Mouse (Mus musculus): ENCODE measurements around the gene Mcat. TPM values are rescaled to one million over a fixed set of nuclear protein-coding genes. Genes with fewer than 3 reads are reported as not detected.

Gene Mcat
- polyA plus RNA-seq (2015; fragmentation: Nextera tagmentation; extraction: Ambion mirVana): 26.4 and 27.0 TPM in 2 replicates

DNA sequence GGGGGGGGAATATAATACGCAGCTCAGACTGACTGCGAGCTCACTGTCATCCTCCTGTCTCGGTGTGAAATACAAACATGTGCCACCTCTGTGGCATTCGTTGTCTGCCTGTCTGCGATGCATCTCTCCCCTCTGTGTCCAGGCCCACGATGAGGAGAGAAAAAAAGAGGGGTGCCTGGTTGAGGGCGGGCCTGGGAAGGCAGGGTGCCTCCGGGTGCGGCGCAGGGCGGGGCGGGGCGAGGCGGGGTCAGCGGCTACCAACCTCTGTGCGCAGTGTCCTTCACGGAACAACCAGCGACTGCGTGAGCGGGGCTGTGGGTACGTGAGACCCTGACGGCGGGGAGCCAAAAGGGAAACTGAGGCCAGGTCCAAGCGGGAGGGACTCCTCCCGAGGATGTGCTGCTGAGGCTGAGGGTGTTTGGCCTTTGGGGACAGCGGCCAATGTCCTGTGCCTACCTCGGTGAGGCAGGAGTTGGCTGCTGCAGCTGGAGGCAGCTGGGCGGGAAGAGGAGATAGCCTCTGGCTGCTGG is at the start of gene Mcat, which contains the start of gene Tspo:
TSS of gene Mcat (minus strand) at position 461 of the 530 bp plus-strand sequence.
TSS of gene Tspo (plus strand) at position 266 of the 530 bp plus-strand sequence.
- Histone ChIP-seq H3K36me3 (ENCODE audit: control insufficient read depth, insufficient read depth, low read length) (no peaks in the 10 kb centered on the region), H3K9me3 (ENCODE audit: control insufficient read depth, low read length) (no peaks in the 10 kb centered on the region), H3K9ac (ENCODE audit: low read depth, low read length) (peak within 1 kb of the TSS; percentile 75), H3K4me1 (ENCODE audit: control insufficient read depth, insufficient read depth, low read length) (peaks cover 10% of the 10 kb centered on the region), H3K27ac (ENCODE audit: low read length) (peak within 1 kb of the TSS; percentile 20), H3K27me3 (replicated peaks; ENCODE audit: control insufficient read depth, insufficient read depth, low read length) (no peaks in the 10 kb centered on the region), H3K4me3 (ENCODE audit: low read length) (peak within 1 kb of the TSS; percentile 54), H3K4me2 (ENCODE audit: low read depth, low read length) (peak within 1 kb of the TSS; percentile 92)
- WGBS: under 1% methylated on average over 28 of the region's 28 CpGs
- ATAC-seq: peak; percentile 80

DNA sequence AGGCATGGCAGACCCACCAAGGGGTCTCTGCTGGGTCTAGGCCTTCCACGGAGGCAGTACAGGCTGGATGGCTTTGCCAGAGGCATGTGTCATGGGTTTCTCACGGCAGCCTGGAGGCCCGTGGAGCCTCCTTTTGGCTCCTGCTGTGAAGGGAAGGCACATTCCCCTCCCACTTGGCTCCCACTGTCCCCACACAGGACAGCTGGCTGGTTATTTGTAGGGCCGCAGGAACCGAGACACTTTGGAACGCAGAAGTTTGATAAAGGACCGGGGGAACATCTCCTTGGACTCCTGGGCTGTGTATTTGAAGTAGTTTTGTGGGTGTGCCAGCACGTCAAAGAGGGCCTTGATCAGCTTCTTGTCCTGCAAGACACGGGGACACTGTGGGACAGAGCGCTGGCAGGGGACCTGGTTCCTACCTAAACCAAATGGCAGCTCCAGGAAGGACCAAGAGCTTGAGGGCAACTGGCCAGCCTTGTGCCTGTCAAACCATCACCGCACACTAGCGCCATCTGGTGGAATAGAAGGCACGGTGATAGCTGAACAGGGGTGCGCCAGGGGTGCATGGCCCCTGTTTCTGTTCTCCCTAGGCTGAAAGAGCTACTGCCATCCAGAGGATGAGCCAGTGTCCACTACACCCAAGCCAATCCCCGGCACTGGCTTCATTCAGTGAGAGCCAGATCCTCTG is 43.7 kb upstream of the Mcat start:
- 48% methylated on average over 15 of the region's 15 CpGs for WGBS
- Histone ChIP-seq H3K9ac (ENCODE audit: low read depth, low read length) (no peak overlapping the region), H3K9me3 (ENCODE audit: control insufficient read depth, low read length) (no peaks in the 10 kb centered on the region), H3K4me2 (ENCODE audit: low read depth, low read length) (no peak overlapping the region), H3K4me1 (ENCODE audit: control insufficient read depth, insufficient read depth, low read length) (no peaks in the 10 kb centered on the region; the same call in 1 of the 2 replicates), H3K27ac (ENCODE audit: low read length) (no peak overlapping the region), H3K36me3 (ENCODE audit: control insufficient read depth, insufficient read depth, low read length) (no peaks in the 10 kb centered on the region), H3K27me3 (replicated peaks; ENCODE audit: control insufficient read depth, insufficient read depth, low read length) (no peaks in the 10 kb centered on the region), H3K4me3 (ENCODE audit: low read length) (no peak overlapping the region)
- ATAC-seq: peak; percentile 55; the same call in 1 of the 2 replicates

DNA sequence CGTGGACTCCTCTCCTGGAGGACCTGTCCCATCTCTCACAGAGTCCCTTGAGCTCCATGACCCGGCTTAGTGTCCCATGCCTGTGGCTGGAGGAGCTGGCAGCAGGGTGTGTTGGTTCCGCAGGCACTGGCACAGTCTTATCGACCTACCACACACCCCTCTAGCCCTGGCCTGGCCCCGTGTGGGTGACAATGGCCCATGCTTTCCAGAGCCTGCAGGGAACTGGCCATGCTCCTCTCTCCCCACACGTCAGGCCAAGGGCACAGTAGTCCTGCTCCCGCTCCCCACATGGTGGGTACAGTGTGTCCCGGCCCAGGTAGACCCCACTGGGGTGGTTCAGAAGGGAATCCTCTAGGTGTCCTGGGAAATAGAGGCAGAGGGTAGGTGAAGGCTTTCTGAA is 43.1 kb upstream of the Mcat start:
- H3K4me3 ChIP-seq (ENCODE audit: low read length): no peak overlapping the region
- H3K9me3 ChIP-seq (ENCODE audit: control insufficient read depth, low read length): no peaks in the 10 kb centered on the region
- H3K4me2 ChIP-seq (ENCODE audit: low read depth, low read length): no peak overlapping the region
- H3K27ac ChIP-seq (ENCODE audit: low read length): no peak overlapping the region
- no peaks in the 10 kb centered on the region for H3K27me3 ChIP-seq (replicated peaks; ENCODE audit: control insufficient read depth, insufficient read depth, low read length)
- 84% methylated on average over 8 of the region's 8 CpGs for WGBS
- H3K4me1 ChIP-seq (ENCODE audit: control insufficient read depth, insufficient read depth, low read length): no peaks in the 10 kb centered on the region; the same call in 1 of the 2 replicates
- H3K9ac ChIP-seq (ENCODE audit: low read depth, low read length): no peak overlapping the region
- no peak for ATAC-seq
- no peaks in the 10 kb centered on the region for H3K36me3 ChIP-seq (ENCODE audit: control insufficient read depth, insufficient read depth, low read length)

DNA sequence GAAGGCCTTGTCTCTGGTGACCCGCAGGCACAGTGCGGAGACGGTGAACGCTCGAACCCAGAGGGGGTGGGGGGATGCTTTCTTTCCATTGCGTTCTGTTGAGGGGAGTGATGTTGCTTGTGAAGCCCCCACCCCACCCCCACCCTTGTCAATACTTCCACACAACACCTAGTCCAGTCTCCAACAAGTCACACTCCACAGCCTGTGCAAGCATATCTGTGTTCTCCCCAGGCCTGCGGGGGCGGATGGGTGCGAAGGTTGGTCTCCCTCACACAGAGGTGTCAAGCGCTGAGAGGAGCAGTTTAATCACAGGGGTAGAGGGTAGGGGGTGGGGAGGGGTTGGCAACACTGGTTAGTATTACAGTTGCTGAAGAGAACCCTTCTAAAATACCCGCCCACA is 42.6 kb upstream of the Mcat start:
- no peak for ATAC-seq

GRCm38 (mm10) chr15:83603426-83603825 is 39.8 kb upstream of the Mcat start:
- H3K27me3 ChIP-seq (replicated peaks; ENCODE audit: control insufficient read depth, insufficient read depth, low read length): no peaks in the 10 kb centered on the region

More for the DNA sequence above, 42.6 kb upstream of the Mcat start:
- no peak overlapping the region for H3K4me3 ChIP-seq (ENCODE audit: low read length)
- H3K36me3 ChIP-seq (ENCODE audit: control insufficient read depth, insufficient read depth, low read length): no peaks in the 10 kb centered on the region
- no peak overlapping the region for H3K9ac ChIP-seq (ENCODE audit: low read depth, low read length)
- no peaks in the 10 kb centered on the region for H3K27me3 ChIP-seq (replicated peaks; ENCODE audit: control insufficient read depth, insufficient read depth, low read length)
- no peak overlapping the region for H3K4me2 ChIP-seq (ENCODE audit: low read depth, low read length)
- no peaks in the 10 kb centered on the region for H3K9me3 ChIP-seq (ENCODE audit: control insufficient read depth, low read length)
- H3K27ac ChIP-seq (ENCODE audit: low read length): no peak overlapping the region
- WGBS: 77% methylated on average over 11 of the region's 11 CpGs
- no peaks in the 10 kb centered on the region; the same call in 1 of the 2 replicates for H3K4me1 ChIP-seq (ENCODE audit: control insufficient read depth, insufficient read depth, low read length)

GRCm38 (mm10) chr15:83603046-83603396 is 39.4 kb upstream of the Mcat start:
- ATAC-seq: no peak
- no peak overlapping the region for H3K4me3 ChIP-seq (ENCODE audit: low read length)
- H3K27me3 ChIP-seq (replicated peaks; ENCODE audit: control insufficient read depth, insufficient read depth, low read length): no peaks in the 10 kb centered on the region
- H3K9ac ChIP-seq (ENCODE audit: low read depth, low read length): no peak overlapping the region
- 0 out of 2 replicates have a peak overlapping the region, but pooled peaks have one; percentile 43 for H3K27ac ChIP-seq (ENCODE audit: low read length)
- no peaks in the 10 kb centered on the region; the same call in 1 of the 2 replicates for H3K4me1 ChIP-seq (ENCODE audit: control insufficient read depth, insufficient read depth, low read length)
- no peak overlapping the region for H3K4me2 ChIP-seq (ENCODE audit: low read depth, low read length)
- WGBS: 86% methylated on average over 1 of the region's 1 CpGs
- no peaks in the 10 kb centered on the region for H3K36me3 ChIP-seq (ENCODE audit: control insufficient read depth, insufficient read depth, low read length)
- H3K9me3 ChIP-seq (ENCODE audit: control insufficient read depth, low read length): no peaks in the 10 kb centered on the region

More at GRCm38 (mm10) chr15:83603426-83603825, 39.8 kb upstream of the Mcat start:
- H3K4me3 ChIP-seq (ENCODE audit: low read length): no peak overlapping the region
- no peaks in the 10 kb centered on the region; the same call in 1 of the 2 replicates for H3K4me1 ChIP-seq (ENCODE audit: control insufficient read depth, insufficient read depth, low read length)
- no peak overlapping the region for H3K9ac ChIP-seq (ENCODE audit: low read depth, low read length)
- H3K9me3 ChIP-seq (ENCODE audit: control insufficient read depth, low read length): no peaks in the 10 kb centered on the region
- no peaks in the 10 kb centered on the region for H3K36me3 ChIP-seq (ENCODE audit: control insufficient read depth, insufficient read depth, low read length)
- no peak for ATAC-seq
- no peak overlapping the region for H3K27ac ChIP-seq (ENCODE audit: low read length)
- no peak overlapping the region for H3K4me2 ChIP-seq (ENCODE audit: low read depth, low read length)
- 96% methylated on average over 7 of the region's 7 CpGs for WGBS

DNA sequence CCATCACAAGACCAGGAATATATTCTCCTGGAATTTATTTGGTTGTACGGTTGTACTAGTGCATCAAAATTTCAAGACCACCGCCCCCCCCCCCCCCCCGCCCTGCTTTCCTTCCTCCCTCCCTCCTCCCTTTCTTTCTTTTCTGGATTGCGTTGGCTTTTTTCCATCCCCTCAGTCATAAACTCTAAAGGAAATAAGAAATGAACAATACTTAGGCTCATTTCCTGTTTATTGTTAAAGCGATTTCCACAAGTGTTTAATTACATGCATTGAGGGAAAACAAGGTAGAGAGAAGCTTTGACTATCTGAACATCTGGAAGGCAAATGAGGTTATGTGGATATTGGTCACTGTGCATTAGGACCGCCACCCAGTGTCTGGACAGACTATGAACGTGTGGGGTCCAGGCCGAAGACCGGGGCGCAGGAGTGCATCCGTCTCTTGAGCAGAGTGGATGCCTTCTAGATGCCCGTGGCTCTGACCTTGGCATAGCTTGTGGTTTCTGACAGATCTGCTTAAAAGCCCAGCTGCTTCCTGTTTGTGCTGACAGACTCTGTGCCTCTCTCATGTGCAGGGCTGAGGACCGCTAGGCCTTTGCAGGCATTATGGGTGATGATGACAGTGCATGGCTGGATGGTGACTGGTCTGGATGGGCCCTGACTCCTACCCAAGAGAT is 38.9 kb upstream of the Mcat start:
- ATAC-seq: no peak; the same call in 1 of the 2 replicates
- Histone ChIP-seq H3K4me2 (ENCODE audit: low read depth, low read length) (no peak overlapping the region), H3K27ac (ENCODE audit: low read length) (0 out of 2 replicates have a peak overlapping the region, but pooled peaks have one; percentile 43), H3K4me3 (ENCODE audit: low read length) (no peak overlapping the region), H3K9ac (ENCODE audit: low read depth, low read length) (no peak overlapping the region), H3K9me3 (ENCODE audit: control insufficient read depth, low read length) (no peaks in the 10 kb centered on the region), H3K36me3 (ENCODE audit: control insufficient read depth, insufficient read depth, low read length) (no peaks in the 10 kb centered on the region), H3K27me3 (replicated peaks; ENCODE audit: control insufficient read depth, insufficient read depth, low read length) (no peaks in the 10 kb centered on the region), H3K4me1 (ENCODE audit: control insufficient read depth, insufficient read depth, low read length) (no peaks in the 10 kb centered on the region; the same call in 1 of the 2 replicates)
- WGBS: 60% methylated on average over 13 of the region's 13 CpGs

GRCm38 (mm10) chr15:83601185-83601584 is 37.6 kb upstream of the Mcat start:
- Histone ChIP-seq H3K27me3 (replicated peaks; ENCODE audit: control insufficient read depth, insufficient read depth, low read length) (no peaks in the 10 kb centered on the region), H3K27ac (ENCODE audit: low read length) (no peak overlapping the region), H3K4me1 (ENCODE audit: control insufficient read depth, insufficient read depth, low read length) (no peaks in the 10 kb centered on the region; the same call in 1 of the 2 replicates), H3K36me3 (ENCODE audit: control insufficient read depth, insufficient read depth, low read length) (no peaks in the 10 kb centered on the region), H3K9me3 (ENCODE audit: control insufficient read depth, low read length) (no peaks in the 10 kb centered on the region), H3K9ac (ENCODE audit: low read depth, low read length) (no peak overlapping the region), H3K4me3 (ENCODE audit: low read length) (no peak overlapping the region), H3K4me2 (ENCODE audit: low read depth, low read length) (no peak overlapping the region)
- no peak for ATAC-seq
- 71% methylated on average over 4 of the region's 4 CpGs for WGBS

DNA sequence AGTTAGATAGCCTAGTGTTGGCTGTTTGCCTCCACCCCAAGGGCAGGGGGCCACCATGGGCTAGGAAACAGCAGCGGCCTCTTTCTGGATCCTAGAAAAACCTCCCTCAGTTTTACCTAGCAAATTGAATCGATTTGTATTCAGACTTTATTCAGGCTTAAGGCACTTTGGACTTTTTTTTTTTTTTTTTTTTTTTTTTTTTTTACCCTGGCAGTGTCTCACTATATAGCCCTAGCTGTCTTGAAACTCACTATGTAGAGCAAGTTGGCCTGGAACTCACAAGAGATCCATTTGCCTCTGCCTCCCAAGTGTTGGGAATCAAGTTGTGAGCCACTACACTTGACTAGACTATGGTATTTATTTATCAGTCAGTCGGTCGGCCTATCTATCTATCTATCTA is 33.2 kb upstream of the Mcat start:
- no peak overlapping the region for H3K9ac ChIP-seq (ENCODE audit: low read depth, low read length)
- no peaks in the 10 kb centered on the region for H3K27me3 ChIP-seq (replicated peaks; ENCODE audit: control insufficient read depth, insufficient read depth, low read length)
- no peaks in the 10 kb centered on the region for H3K9me3 ChIP-seq (ENCODE audit: control insufficient read depth, low read length)
- 83% methylated on average over 4 of the region's 4 CpGs for WGBS
- no peak for ATAC-seq
- H3K27ac ChIP-seq (ENCODE audit: low read length): no peak overlapping the region
- H3K4me3 ChIP-seq (ENCODE audit: low read length): no peak overlapping the region
- H3K4me2 ChIP-seq (ENCODE audit: low read depth, low read length): no peak overlapping the region
- H3K36me3 ChIP-seq (ENCODE audit: control insufficient read depth, insufficient read depth, low read length): no peaks in the 10 kb centered on the region
- H3K4me1 ChIP-seq (ENCODE audit: control insufficient read depth, insufficient read depth, low read length): peaks cover 23% of the 10 kb centered on the region
